Mouse (Mus musculus): ENCODE measurements around the gene Plek. TPM values are rescaled to one million over a fixed set of nuclear protein-coding genes. Genes with fewer than 3 reads are reported as not detected.

Plek gene
- polyA plus RNA-seq, 2 experiments = 2.2 to 3.9 TPM

- Histone ChIP-seq H3K4me2 (replicated peaks; ENCODE audit: low read depth, low read length, severe bottlenecking) (no peak overlapping the region), H3K4me1 (ENCODE audit: control insufficient read depth, insufficient read depth, low read length) (no peaks in the 10 kb centered on the region), H3K27me3 (ENCODE audit: control insufficient read depth, insufficient read depth, low read length) (no peaks in the 10 kb centered on the region), H3K9ac (ENCODE audit: low read depth, low read length, severe bottlenecking) (no peak overlapping the region), H3K36me3 (ENCODE audit: control insufficient read depth, insufficient read depth, low read length) (no peaks in the 10 kb centered on the region), H3K9me3 (ENCODE audit: control insufficient read depth, low read length) (no peaks in the 10 kb centered on the region), H3K27ac (replicated peaks; ENCODE audit: low read depth, low read length) (no peak overlapping the region), H3K4me3 (replicated peaks; ENCODE audit: low read length) (no peak overlapping the region)
- no peak for TF ChIP-seq POLR2A (IDR thresholded peaks at IDR 0.05; ENCODE audit: borderline replicate concordance, extremely low read depth, insufficient read depth, insufficient read length)
- no peak for ATAC-seq (ENCODE audit: low FRiP score, low read depth)
- 82% methylated on average over 4 of the region's 4 CpGs for WGBS
- DNase-seq (ENCODE audit: low spot score) = no peak
Observed at GRCm38 (mm10) chr11:16943016-16943415, 109.2 kb downstream of the Plek start.

DNA sequence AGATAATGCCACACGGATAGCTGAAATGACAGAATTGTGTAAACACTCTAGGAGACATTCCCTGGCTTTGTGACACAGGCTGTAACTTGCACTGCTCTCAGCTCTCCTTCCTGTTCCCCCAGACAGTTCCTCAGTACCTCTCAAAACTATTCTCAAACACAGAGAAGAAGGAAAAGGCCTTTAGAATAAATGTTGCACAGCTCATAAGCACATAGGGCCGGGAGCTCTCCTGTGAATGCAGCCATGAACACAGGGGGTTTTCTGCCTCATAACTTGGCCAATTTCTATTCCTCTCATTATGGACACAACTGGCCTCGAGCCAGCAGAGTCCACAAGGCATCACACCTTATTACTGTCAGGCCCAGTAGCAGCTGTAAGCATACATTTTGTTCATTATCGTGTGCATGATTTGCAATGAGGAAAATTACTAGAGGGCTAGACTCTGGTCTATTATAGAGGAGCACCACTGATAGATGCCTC lies 110.2 kb downstream of the Plek start:
- WGBS = 65% methylated on average over 4 of the region's 4 CpGs
- H3K27me3 ChIP-seq (ENCODE audit: control insufficient read depth, insufficient read depth, low read length) = no peaks in the 10 kb centered on the region
- no peaks in the 10 kb centered on the region for H3K9me3 ChIP-seq (ENCODE audit: control insufficient read depth, low read length)
- H3K4me1 ChIP-seq (ENCODE audit: control insufficient read depth, insufficient read depth, low read length) = no peaks in the 10 kb centered on the region
- H3K27ac ChIP-seq (replicated peaks; ENCODE audit: low read depth, low read length) = no peak overlapping the region
- H3K4me2 ChIP-seq (replicated peaks; ENCODE audit: low read depth, low read length, severe bottlenecking) = no peak overlapping the region
- TF ChIP-seq POLR2A (IDR thresholded peaks at IDR 0.05; ENCODE audit: borderline replicate concordance, extremely low read depth, insufficient read depth, insufficient read length) = no peak
- H3K4me3 ChIP-seq (replicated peaks; ENCODE audit: low read length) = no peak overlapping the region
- ATAC-seq (ENCODE audit: low FRiP score, low read depth) = no peak
- no peak for DNase-seq (ENCODE audit: low spot score)
- no peak overlapping the region for H3K9ac ChIP-seq (ENCODE audit: low read depth, low read length, severe bottlenecking)
- H3K36me3 ChIP-seq (ENCODE audit: control insufficient read depth, insufficient read depth, low read length) = no peaks in the 10 kb centered on the region

- H3K9ac ChIP-seq (ENCODE audit: low read depth, low read length, severe bottlenecking) = no peak overlapping the region
- no peak for TF ChIP-seq POLR2A (IDR thresholded peaks at IDR 0.05; ENCODE audit: borderline replicate concordance, extremely low read depth, insufficient read depth, insufficient read length)
- H3K4me3 ChIP-seq (replicated peaks; ENCODE audit: low read length) = no peak overlapping the region
- DNase-seq (ENCODE audit: low spot score) (no peak), ATAC-seq (ENCODE audit: low FRiP score, low read depth) (no peak)
- no peak overlapping the region for H3K4me2 ChIP-seq (replicated peaks; ENCODE audit: low read depth, low read length, severe bottlenecking)
- no peak overlapping the region for H3K27ac ChIP-seq (replicated peaks; ENCODE audit: low read depth, low read length)
- no peaks in the 10 kb centered on the region for H3K4me1 ChIP-seq (ENCODE audit: control insufficient read depth, insufficient read depth, low read length)
- H3K36me3 ChIP-seq (ENCODE audit: control insufficient read depth, insufficient read depth, low read length) = no peaks in the 10 kb centered on the region
- WGBS = 83% methylated on average over 4 of the region's 4 CpGs
- H3K9me3 ChIP-seq (ENCODE audit: control insufficient read depth, low read length) = peaks cover 3% of the 10 kb centered on the region; the same call in 1 of the 2 replicates
- H3K27me3 ChIP-seq (ENCODE audit: control insufficient read depth, insufficient read depth, low read length) = no peaks in the 10 kb centered on the region
Observed at GRCm38 (mm10) chr11:16941103-16941793, 110.9 kb downstream of the Plek start.

- H3K27ac ChIP-seq (replicated peaks; ENCODE audit: low read depth, low read length) = no peak overlapping the region
- peak; percentile 55 for ATAC-seq (ENCODE audit: low FRiP score, low read depth)
- WGBS = 60% methylated on average over 6 of the region's 6 CpGs
Observed at GRCm38 (mm10) chr11:16935577-16936236, 116.5 kb downstream of the Plek start.

GRCm38 (mm10) chr11:16932159-16932558 lies 120.0 kb downstream of the Plek start:
- no peak overlapping the region for H3K4me2 ChIP-seq (replicated peaks; ENCODE audit: low read depth, low read length, severe bottlenecking)
- DNase-seq (ENCODE audit: low spot score) = no peak
- no peak for ATAC-seq (ENCODE audit: low FRiP score, low read depth)
- no peaks in the 10 kb centered on the region for H3K36me3 ChIP-seq (ENCODE audit: control insufficient read depth, insufficient read depth, low read length)
- 88% methylated on average over 3 of the region's 3 CpGs for WGBS
- no peaks in the 10 kb centered on the region for H3K27me3 ChIP-seq (ENCODE audit: control insufficient read depth, insufficient read depth, low read length)
- H3K9ac ChIP-seq (ENCODE audit: low read depth, low read length, severe bottlenecking) = no peak overlapping the region
- TF ChIP-seq POLR2A (IDR thresholded peaks at IDR 0.05; ENCODE audit: borderline replicate concordance, extremely low read depth, insufficient read depth, insufficient read length) = no peak
- H3K4me1 ChIP-seq (ENCODE audit: control insufficient read depth, insufficient read depth, low read length) = no peaks in the 10 kb centered on the region
- H3K27ac ChIP-seq (replicated peaks; ENCODE audit: low read depth, low read length) = no peak overlapping the region
- no peak overlapping the region for H3K4me3 ChIP-seq (replicated peaks; ENCODE audit: low read length)
- H3K9me3 ChIP-seq (ENCODE audit: control insufficient read depth, low read length) = peaks cover 3% of the 10 kb centered on the region; the same call in 1 of the 2 replicates

More at GRCm38 (mm10) chr11:16935577-16936236, 116.5 kb downstream of the Plek start:
- Histone ChIP-seq H3K4me2 (replicated peaks; ENCODE audit: low read depth, low read length, severe bottlenecking) (no peak overlapping the region), H3K4me3 (replicated peaks; ENCODE audit: low read length) (no peak overlapping the region), H3K9me3 (ENCODE audit: control insufficient read depth, low read length) (peaks cover 3% of the 10 kb centered on the region; the same call in 1 of the 2 replicates), H3K9ac (ENCODE audit: low read depth, low read length, severe bottlenecking) (no peak overlapping the region), H3K4me1 (ENCODE audit: control insufficient read depth, insufficient read depth, low read length) (no peaks in the 10 kb centered on the region), H3K36me3 (ENCODE audit: control insufficient read depth, insufficient read depth, low read length) (no peaks in the 10 kb centered on the region), H3K27me3 (ENCODE audit: control insufficient read depth, insufficient read depth, low read length) (no peaks in the 10 kb centered on the region)
- TF ChIP-seq POLR2A (IDR thresholded peaks at IDR 0.05; ENCODE audit: borderline replicate concordance, extremely low read depth, insufficient read depth, insufficient read length) = no peak
- no peak for DNase-seq (ENCODE audit: low spot score)

Other genes starting within 250 kb of the Plek start
- 2.9 and 4.1 TPM in 2 replicates for gene Fbxo48, start 101.0 kb downstream of the Plek start, polyA plus RNA-seq (2012; rRNA removed)
- gene Fbxo48, start 101.0 kb downstream of the Plek start, polyA plus RNA-seq (2014; fragmentation: Nextera tagmentation; extraction: Ambion mirVana) = 1.4 and 2.2 TPM in 2 replicates
- gene Cnrip1, start 795 bp downstream of the Plek start, polyA plus RNA-seq (2012; rRNA removed) = 21.8 and 24.0 TPM in 2 replicates
- 16.5 and 22.2 TPM in 2 replicates for gene Cnrip1, start 795 bp downstream of the Plek start, polyA plus RNA-seq (2014; fragmentation: Nextera tagmentation; extraction: Ambion mirVana)
- 52.8 and 61.8 TPM in 2 replicates for gene Ppp3r1, start 106.9 kb upstream of the Plek start, polyA plus RNA-seq (2012; rRNA removed)
- gene Ppp3r1, start 106.9 kb upstream of the Plek start, polyA plus RNA-seq (2014; fragmentation: Nextera tagmentation; extraction: Ambion mirVana) = 93.1 and 96.5 TPM in 2 replicates
- 14.7 and 15.6 TPM in 2 replicates for gene Wdr92, start 129.7 kb upstream of the Plek start, polyA plus RNA-seq (2012; rRNA removed)
- 25.5 and 25.7 TPM in 2 replicates for gene Wdr92, start 129.7 kb upstream of the Plek start, polyA plus RNA-seq (2014; fragmentation: Nextera tagmentation; extraction: Ambion mirVana)
- 15.0 and 20.0 TPM in 2 replicates for gene Pno1, start 159.2 kb upstream of the Plek start, polyA plus RNA-seq (2012; rRNA removed)
- gene Pno1, start 159.2 kb upstream of the Plek start, polyA plus RNA-seq (2014; fragmentation: Nextera tagmentation; extraction: Ambion mirVana) = 71.4 and 75.6 TPM in 2 replicates
- 32.2 and 72.5 TPM in 2 replicates for gene C1d, start 205.2 kb upstream of the Plek start, polyA plus RNA-seq (2012; rRNA removed)
- 110 and 114 TPM in 2 replicates for gene C1d, start 205.2 kb upstream of the Plek start, polyA plus RNA-seq (2014; fragmentation: Nextera tagmentation; extraction: Ambion mirVana)